Mouse (Mus musculus): ENCODE measurements around the gene Dnal1. TPM values are rescaled to one million over a fixed set of nuclear protein-coding genes. Genes with fewer than 3 reads are reported as not detected.
A peak's percentile ranks its signal among the peaks of the same experiment; 100 is the strongest.

Dnal1 gene
- polyA plus RNA-seq, 1 experiment from 2014 or later: 4.9 TPM

- 33% methylated on average over 6 of the region's 6 CpGs for WGBS
- Histone ChIP-seq H3K36me3 (no peaks in the 10 kb centered on the region; the same call in 1 of the 2 replicates), H3K9me3 (replicated peaks) (no peaks in the 10 kb centered on the region), H3K4me3 (no peak overlapping the region), H3K27ac (peak overlapping the region; percentile 26; the same call in 1 of the 2 replicates), H3K27me3 (ENCODE audit: low read depth, poor library complexity, severe bottlenecking) (no peaks in the 10 kb centered on the region), H3K4me1 (peaks cover 72% of the 10 kb centered on the region)
- DNase-seq (ENCODE audit: low spot score): no peak
These were observed 81.0 kb downstream of the Dnal1 start for GRCm38 (mm10) chr12:84195195-84195594.

Other genes with a start within 250 kb of the Dnal1 start
- 32.7 and 37.4 TPM in 2 replicates for gene Numb, start 192.4 kb upstream of the Dnal1 start, polyA plus RNA-seq (2016; fragmentation: Nextera tagmentation; extraction: Ambion mirVana)
- gene Riox1, start 163.8 kb upstream of the Dnal1 start, polyA plus RNA-seq (2016; fragmentation: Nextera tagmentation; extraction: Ambion mirVana): 18.5 and 21.9 TPM in 2 replicates
- not detected in 2 replicates for gene Heatr4, start 129.5 kb upstream of the Dnal1 start, polyA plus RNA-seq (2016; fragmentation: Nextera tagmentation; extraction: Ambion mirVana)
- gene Acot2, start 126.5 kb upstream of the Dnal1 start, polyA plus RNA-seq (2016; fragmentation: Nextera tagmentation; extraction: Ambion mirVana): 14.0 and 15.1 TPM in 2 replicates
- gene Acot1, start 104.9 kb upstream of the Dnal1 start, polyA plus RNA-seq (2016; fragmentation: Nextera tagmentation; extraction: Ambion mirVana): 20.9 and 27.7 TPM in 2 replicates
- 0.15 and 0.16 TPM in 2 replicates for gene Acot4, start 76.0 kb upstream of the Dnal1 start, polyA plus RNA-seq (2016; fragmentation: Nextera tagmentation; extraction: Ambion mirVana)
- not detected in 2 replicates for gene Gm49366, start 75.4 kb upstream of the Dnal1 start, polyA plus RNA-seq (2016; fragmentation: Nextera tagmentation; extraction: Ambion mirVana)
- 0.26 and 0.28 TPM in 2 replicates for gene Acot3, start 62.2 kb upstream of the Dnal1 start, polyA plus RNA-seq (2016; fragmentation: Nextera tagmentation; extraction: Ambion mirVana)
- not detected in 2 replicates for gene Acot5, start 45.0 kb upstream of the Dnal1 start, polyA plus RNA-seq (2016; fragmentation: Nextera tagmentation; extraction: Ambion mirVana)
- 0.48 and 0.73 TPM in 2 replicates for gene Acot6, start 13.7 kb upstream of the Dnal1 start, polyA plus RNA-seq (2016; fragmentation: Nextera tagmentation; extraction: Ambion mirVana)
- gene Pnma1, start 34.1 kb downstream of the Dnal1 start, polyA plus RNA-seq (2016; fragmentation: Nextera tagmentation; extraction: Ambion mirVana): 1.2 TPM in 2 replicates
- 9.2 and 10.7 TPM in 2 replicates for gene Elmsan1, start 104.5 kb downstream of the Dnal1 start, polyA plus RNA-seq (2016; fragmentation: Nextera tagmentation; extraction: Ambion mirVana)
- 12.9 and 14.6 TPM in 2 replicates for gene Ptgr2, start 170.9 kb downstream of the Dnal1 start, polyA plus RNA-seq (2016; fragmentation: Nextera tagmentation; extraction: Ambion mirVana)
- 106 and 137 TPM in 2 replicates for gene Zfp410, start 202.5 kb downstream of the Dnal1 start, polyA plus RNA-seq (2016; fragmentation: Nextera tagmentation; extraction: Ambion mirVana)
- 47.0 and 49.4 TPM in 2 replicates for gene Coq6, start 247.3 kb downstream of the Dnal1 start, polyA plus RNA-seq (2016; fragmentation: Nextera tagmentation; extraction: Ambion mirVana)
- gene Fam161b, start 247.5 kb downstream of the Dnal1 start, polyA plus RNA-seq (2016; fragmentation: Nextera tagmentation; extraction: Ambion mirVana): 3.7 TPM in 2 replicates